Mouse (Mus musculus): ENCODE data around the gene Nav1. TPM values are rescaled to one million over a fixed set of nuclear protein-coding genes. Genes with fewer than 3 reads are reported as not detected.

The Nav1 gene
- polyA plus RNA-seq, 1 experiment from 2014 or later = 18.0 TPM

DNA sequence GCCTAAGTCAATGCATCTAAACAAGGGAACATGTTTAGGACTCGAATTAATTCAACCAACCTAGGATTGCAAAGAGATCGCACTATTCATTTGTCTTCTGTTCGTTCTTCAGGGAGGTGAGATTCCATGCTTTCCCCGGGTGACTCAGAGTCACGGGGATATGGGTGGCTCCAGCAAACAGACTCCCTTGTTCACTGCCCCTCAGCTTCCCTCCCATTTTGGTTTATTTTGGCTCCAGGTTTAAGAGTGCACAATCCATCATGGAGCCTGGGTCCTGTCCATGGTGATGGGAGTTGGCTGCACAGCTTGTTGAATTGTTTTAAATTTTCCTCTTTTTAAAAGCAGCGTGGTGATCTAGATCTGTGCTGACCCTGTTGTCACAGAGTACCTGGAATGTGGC lies 123.1 kb downstream of the Nav1 start:
- DNase-seq (ENCODE audit: low spot score) = no peak
- H3K27ac ChIP-seq (replicated peaks; ENCODE audit: low read depth, low read length) = no peak overlapping the region
- ATAC-seq (ENCODE audit: low read depth) = no peak
- 90% methylated on average over 6 of the region's 6 CpGs for WGBS
- H3K4me2 ChIP-seq (ENCODE audit: low read depth, low read length) = no peak overlapping the region
- no peak overlapping the region for H3K9ac ChIP-seq (ENCODE audit: low read depth, low read length)
- H3K36me3 ChIP-seq (ENCODE audit: control insufficient read depth, insufficient read depth, low read length) = no peaks in the 10 kb centered on the region
- H3K9me3 ChIP-seq (ENCODE audit: control insufficient read depth, low read length) = 0 out of 2 replicates have a peak, but pooled peaks cover 3% of the 10 kb centered on the region
- no peaks in the 10 kb centered on the region for H3K27me3 ChIP-seq (replicated peaks; ENCODE audit: control insufficient read depth, insufficient read depth, low read length)
- no peak overlapping the region for H3K4me3 ChIP-seq (ENCODE audit: low read depth, low read length)
- H3K4me1 ChIP-seq (ENCODE audit: control insufficient read depth, insufficient read depth, low read length) = peaks cover 6% of the 10 kb centered on the region; the same call in 1 of the 2 replicates

DNA sequence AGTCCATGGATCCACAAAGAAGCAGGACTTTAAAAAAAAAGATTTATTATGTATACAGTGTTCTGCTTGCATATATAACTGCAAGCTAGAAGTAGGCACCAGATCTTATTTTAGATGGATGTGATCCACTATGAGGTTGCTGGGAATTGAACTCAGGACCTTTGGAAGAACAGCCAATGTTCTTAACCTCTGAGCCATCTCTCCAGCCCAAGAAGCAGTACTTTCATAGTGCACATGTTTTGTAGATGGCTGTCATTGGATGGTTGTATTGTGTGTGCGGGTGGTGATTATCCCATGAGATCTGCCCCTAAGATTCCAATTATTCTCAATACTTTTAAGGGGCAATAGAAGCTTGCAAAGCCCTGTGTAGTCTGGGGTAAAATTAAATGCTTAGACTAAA lies 124.4 kb downstream of the Nav1 start:
- H3K4me2 ChIP-seq (ENCODE audit: low read depth, low read length) = no peak overlapping the region
- WGBS = 93% methylated on average over 1 of the region's 1 CpGs

DNA sequence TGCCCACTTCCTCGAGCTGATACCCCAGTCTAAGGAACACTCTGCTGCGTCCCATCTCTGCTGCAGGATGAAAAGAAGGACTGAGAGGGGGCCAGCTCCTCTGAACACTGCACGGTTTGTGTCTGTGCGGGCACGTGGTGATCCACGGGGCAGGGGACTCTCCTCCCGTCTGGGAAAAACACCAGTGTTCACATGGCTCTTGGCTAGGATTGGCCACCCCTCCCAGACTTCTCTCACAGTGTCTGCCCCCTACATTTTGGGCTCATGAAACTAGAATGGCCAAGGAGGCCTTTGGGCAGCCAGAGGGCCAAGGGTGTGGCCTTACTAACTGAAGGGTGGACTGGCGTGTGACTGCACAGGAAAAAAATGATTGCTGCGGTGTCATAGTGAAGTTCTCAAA lies 125.4 kb downstream of the Nav1 start:
- ATAC-seq (ENCODE audit: low read depth) (no peak), DNase-seq (ENCODE audit: low spot score) (no peak)
- Histone ChIP-seq H3K9ac (ENCODE audit: low read depth, low read length) (no peak overlapping the region), H3K27me3 (replicated peaks; ENCODE audit: control insufficient read depth, insufficient read depth, low read length) (no peaks in the 10 kb centered on the region), H3K4me3 (ENCODE audit: low read depth, low read length) (no peak overlapping the region), H3K9me3 (ENCODE audit: control insufficient read depth, low read length) (0 out of 2 replicates have a peak, but pooled peaks cover 3% of the 10 kb centered on the region), H3K27ac (replicated peaks; ENCODE audit: low read depth, low read length) (no peak overlapping the region), H3K4me2 (ENCODE audit: low read depth, low read length) (no peak overlapping the region), H3K36me3 (ENCODE audit: control insufficient read depth, insufficient read depth, low read length) (peaks cover 4% of the 10 kb centered on the region; the same call in 1 of the 2 replicates), H3K4me1 (ENCODE audit: control insufficient read depth, insufficient read depth, low read length) (no peaks in the 10 kb centered on the region)
- 80% methylated on average over 9 of the region's 9 CpGs for WGBS

More for the DNA sequence above, 124.4 kb downstream of the Nav1 start:
- Histone ChIP-seq H3K4me3 (ENCODE audit: low read depth, low read length) (no peak overlapping the region), H3K4me1 (ENCODE audit: control insufficient read depth, insufficient read depth, low read length) (no peaks in the 10 kb centered on the region), H3K27me3 (replicated peaks; ENCODE audit: control insufficient read depth, insufficient read depth, low read length) (no peaks in the 10 kb centered on the region), H3K9ac (ENCODE audit: low read depth, low read length) (no peak overlapping the region), H3K9me3 (ENCODE audit: control insufficient read depth, low read length) (0 out of 2 replicates have a peak, but pooled peaks cover 3% of the 10 kb centered on the region), H3K36me3 (ENCODE audit: control insufficient read depth, insufficient read depth, low read length) (peaks cover 4% of the 10 kb centered on the region; the same call in 1 of the 2 replicates), H3K27ac (replicated peaks; ENCODE audit: low read depth, low read length) (no peak overlapping the region)
- no peak for ATAC-seq (ENCODE audit: low read depth)
- DNase-seq (ENCODE audit: low spot score) = no peak

DNA sequence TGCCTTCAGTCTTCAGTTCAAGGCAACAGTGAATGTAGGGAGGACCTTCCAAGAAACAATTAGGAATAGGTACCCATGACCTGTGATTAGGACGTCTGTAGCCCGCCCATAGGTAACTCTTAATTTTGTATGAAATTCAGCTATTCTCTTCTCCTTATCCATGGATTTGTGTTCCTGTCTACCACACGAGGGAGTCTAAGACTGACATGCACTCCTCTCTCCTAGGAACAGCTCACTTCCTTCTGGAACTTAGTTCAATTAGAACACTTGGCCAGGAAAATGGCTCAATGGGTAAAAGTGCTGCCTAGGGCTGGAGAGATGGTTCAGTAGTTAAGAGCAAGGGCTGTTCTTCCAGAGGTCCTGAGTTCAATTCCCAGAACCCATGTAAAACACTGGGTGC lies 126.3 kb downstream of the Nav1 start:
- no peak overlapping the region for H3K4me2 ChIP-seq (ENCODE audit: low read depth, low read length)
- H3K27me3 ChIP-seq (replicated peaks; ENCODE audit: control insufficient read depth, insufficient read depth, low read length) = no peaks in the 10 kb centered on the region
- ATAC-seq (ENCODE audit: low read depth) = no peak
- H3K9ac ChIP-seq (ENCODE audit: low read depth, low read length) = no peak overlapping the region
- no peak for DNase-seq (ENCODE audit: low spot score)
- 0 out of 2 replicates have a peak, but pooled peaks cover 3% of the 10 kb centered on the region for H3K9me3 ChIP-seq (ENCODE audit: control insufficient read depth, low read length)
- H3K4me1 ChIP-seq (ENCODE audit: control insufficient read depth, insufficient read depth, low read length) = no peaks in the 10 kb centered on the region
- no peak overlapping the region for H3K4me3 ChIP-seq (ENCODE audit: low read depth, low read length)
- WGBS = 74% methylated on average over 3 of the region's 3 CpGs
- H3K36me3 ChIP-seq (ENCODE audit: control insufficient read depth, insufficient read depth, low read length) = peaks cover 4% of the 10 kb centered on the region; the same call in 1 of the 2 replicates
- H3K27ac ChIP-seq (replicated peaks; ENCODE audit: low read depth, low read length) = no peak overlapping the region

DNA sequence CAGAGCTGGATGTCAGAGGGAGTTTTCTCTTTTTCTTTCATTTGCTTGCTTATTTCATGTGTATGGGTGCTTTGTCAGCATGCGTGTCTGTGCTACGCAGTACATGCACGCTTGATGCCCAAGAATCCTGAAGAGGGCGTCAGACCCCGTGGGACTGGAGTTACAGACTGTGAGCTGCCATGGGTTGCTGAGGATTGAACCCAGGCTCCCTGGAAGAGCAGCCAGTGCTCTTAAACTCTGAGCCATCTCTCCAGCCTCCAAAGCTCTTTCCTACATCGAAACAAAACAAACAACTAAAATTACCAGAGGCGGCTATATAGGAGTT lies 131.6 kb downstream of the Nav1 start:
- no peaks in the 10 kb centered on the region for H3K9me3 ChIP-seq (ENCODE audit: control insufficient read depth, low read length)
- no peak overlapping the region for H3K4me2 ChIP-seq (ENCODE audit: low read depth, low read length)
- peaks cover 20% of the 10 kb centered on the region for H3K36me3 ChIP-seq (ENCODE audit: control insufficient read depth, insufficient read depth, low read length)
- no peaks in the 10 kb centered on the region for H3K27me3 ChIP-seq (replicated peaks; ENCODE audit: control insufficient read depth, insufficient read depth, low read length)
- H3K4me1 ChIP-seq (ENCODE audit: control insufficient read depth, insufficient read depth, low read length) = peaks cover 5% of the 10 kb centered on the region; the same call in 1 of the 2 replicates
- no peak overlapping the region for H3K4me3 ChIP-seq (ENCODE audit: low read depth, low read length)
- WGBS = 74% methylated on average over 7 of the region's 7 CpGs
- no peak for ATAC-seq (ENCODE audit: low read depth)
- DNase-seq (ENCODE audit: low spot score) = no peak
- no peak overlapping the region; the same call in 1 of the 2 replicates for H3K9ac ChIP-seq (ENCODE audit: low read depth, low read length)
- no peak overlapping the region for H3K27ac ChIP-seq (replicated peaks; ENCODE audit: low read depth, low read length)

DNA sequence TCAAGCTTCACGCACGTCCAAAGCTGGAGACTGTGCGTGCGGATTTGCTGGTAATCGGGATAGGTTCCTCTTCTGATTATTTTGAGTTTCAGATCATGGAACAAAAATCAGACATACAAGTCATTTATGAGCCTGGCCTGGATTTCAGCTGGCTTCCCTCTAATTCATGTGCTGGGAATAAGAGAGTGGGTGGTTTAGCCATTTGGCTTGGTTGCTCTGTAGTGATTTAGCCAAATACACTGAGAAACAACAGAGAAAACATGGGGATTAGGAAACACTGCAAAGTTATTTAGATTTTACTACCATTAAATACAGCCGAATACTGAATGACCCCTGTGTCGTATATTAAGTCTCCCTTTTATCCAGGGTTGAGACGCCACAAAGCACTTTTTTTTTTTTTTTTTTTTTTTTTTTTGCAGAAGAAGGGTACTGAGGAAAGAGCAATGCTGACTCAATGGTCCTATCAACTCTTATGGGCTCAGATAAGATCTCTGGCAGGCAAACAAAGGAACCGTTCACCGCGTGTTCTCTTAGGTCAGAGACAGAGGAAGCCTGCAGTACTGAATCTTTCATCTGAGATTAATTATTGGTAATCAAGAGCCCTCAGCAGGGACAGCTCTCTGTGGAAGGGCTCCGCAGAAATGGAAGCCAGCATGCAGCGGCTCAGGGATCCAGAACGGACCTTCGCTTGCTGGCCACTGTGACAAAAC lies 132.1 kb downstream of the Nav1 start:
- Histone ChIP-seq H3K27ac (replicated peaks; ENCODE audit: low read depth, low read length) (no peak overlapping the region), H3K4me2 (ENCODE audit: low read depth, low read length) (no peak overlapping the region), H3K4me3 (ENCODE audit: low read depth, low read length) (no peak overlapping the region), H3K9me3 (ENCODE audit: control insufficient read depth, low read length) (no peaks in the 10 kb centered on the region), H3K27me3 (replicated peaks; ENCODE audit: control insufficient read depth, insufficient read depth, low read length) (no peaks in the 10 kb centered on the region), H3K36me3 (ENCODE audit: control insufficient read depth, insufficient read depth, low read length) (peaks cover 26% of the 10 kb centered on the region), H3K9ac (ENCODE audit: low read depth, low read length) (no peak overlapping the region; the same call in 1 of the 2 replicates), H3K4me1 (ENCODE audit: control insufficient read depth, insufficient read depth, low read length) (peaks cover 5% of the 10 kb centered on the region; the same call in 1 of the 2 replicates)
- DNase-seq (ENCODE audit: low spot score) (no peak), ATAC-seq (ENCODE audit: low read depth) (no peak)
- WGBS = 46% methylated on average over 15 of the region's 15 CpGs

DNA sequence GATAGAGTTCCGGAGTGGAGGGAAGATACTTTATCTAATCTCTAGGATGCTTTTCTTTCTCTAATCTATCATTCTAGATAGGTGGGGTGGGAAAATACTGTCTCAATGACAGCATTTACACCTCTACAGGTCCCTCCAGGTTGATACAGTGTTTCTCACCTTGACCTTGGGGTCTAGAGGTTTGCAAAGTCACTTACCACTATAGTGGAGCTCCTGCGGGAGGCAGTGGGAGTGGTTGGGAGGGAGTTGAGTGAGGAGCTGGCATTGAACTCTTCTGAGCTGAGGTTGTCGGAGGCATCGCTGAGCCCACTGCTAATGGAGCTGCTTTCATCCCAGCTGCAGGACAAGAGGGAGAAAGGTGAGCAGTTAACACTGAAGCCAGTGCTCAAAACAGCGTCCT lies 134.6 kb downstream of the Nav1 start:
- Histone ChIP-seq H3K4me3 (ENCODE audit: low read depth, low read length) (no peak overlapping the region), H3K27ac (replicated peaks; ENCODE audit: low read depth, low read length) (no peak overlapping the region), H3K4me1 (ENCODE audit: control insufficient read depth, insufficient read depth, low read length) (peaks cover 5% of the 10 kb centered on the region; the same call in 1 of the 2 replicates), H3K9ac (ENCODE audit: low read depth, low read length) (no peak overlapping the region; the same call in 1 of the 2 replicates), H3K9me3 (ENCODE audit: control insufficient read depth, low read length) (no peaks in the 10 kb centered on the region), H3K36me3 (ENCODE audit: control insufficient read depth, insufficient read depth, low read length) (peaks cover 42% of the 10 kb centered on the region), H3K4me2 (ENCODE audit: low read depth, low read length) (no peak overlapping the region), H3K27me3 (replicated peaks; ENCODE audit: control insufficient read depth, insufficient read depth, low read length) (no peaks in the 10 kb centered on the region)
- ATAC-seq (ENCODE audit: low read depth) (no peak), DNase-seq (ENCODE audit: low spot score) (no peak)
- WGBS = 64% methylated on average over 5 of the region's 5 CpGs

DNA sequence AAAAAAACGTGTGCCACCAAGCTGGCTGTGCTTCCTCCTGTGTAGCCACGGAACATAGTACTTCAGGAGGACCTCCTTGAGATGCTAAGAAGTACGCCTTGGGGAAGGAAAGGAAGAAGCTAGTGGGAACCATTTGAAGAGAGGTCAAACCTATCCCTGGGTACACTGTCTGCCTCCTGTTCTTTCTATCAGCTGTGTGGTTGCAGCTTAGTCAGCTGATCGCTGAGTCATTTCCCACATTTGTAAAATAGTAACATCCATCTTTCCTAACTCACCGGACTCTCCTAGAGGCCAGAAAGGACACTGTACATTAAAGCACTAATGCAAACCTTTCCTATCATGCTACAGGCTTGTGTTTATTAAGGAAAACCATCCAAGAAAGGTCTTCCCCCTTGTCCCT lies 135.4 kb downstream of the Nav1 start:
- no peaks in the 10 kb centered on the region for H3K27me3 ChIP-seq (replicated peaks; ENCODE audit: control insufficient read depth, insufficient read depth, low read length)
- no peak overlapping the region for H3K4me3 ChIP-seq (ENCODE audit: low read depth, low read length)
- no peak overlapping the region for H3K4me2 ChIP-seq (ENCODE audit: low read depth, low read length)
- no peak overlapping the region for H3K27ac ChIP-seq (replicated peaks; ENCODE audit: low read depth, low read length)
- WGBS = 70% methylated on average over 5 of the region's 5 CpGs
- no peaks in the 10 kb centered on the region for H3K9me3 ChIP-seq (ENCODE audit: control insufficient read depth, low read length)
- H3K36me3 ChIP-seq (ENCODE audit: control insufficient read depth, insufficient read depth, low read length) = peaks cover 50% of the 10 kb centered on the region
- peaks cover 5% of the 10 kb centered on the region; the same call in 1 of the 2 replicates for H3K4me1 ChIP-seq (ENCODE audit: control insufficient read depth, insufficient read depth, low read length)
- ATAC-seq (ENCODE audit: low read depth) (no peak), DNase-seq (ENCODE audit: low spot score) (no peak)
- no peak overlapping the region for H3K9ac ChIP-seq (ENCODE audit: low read depth, low read length)

DNA sequence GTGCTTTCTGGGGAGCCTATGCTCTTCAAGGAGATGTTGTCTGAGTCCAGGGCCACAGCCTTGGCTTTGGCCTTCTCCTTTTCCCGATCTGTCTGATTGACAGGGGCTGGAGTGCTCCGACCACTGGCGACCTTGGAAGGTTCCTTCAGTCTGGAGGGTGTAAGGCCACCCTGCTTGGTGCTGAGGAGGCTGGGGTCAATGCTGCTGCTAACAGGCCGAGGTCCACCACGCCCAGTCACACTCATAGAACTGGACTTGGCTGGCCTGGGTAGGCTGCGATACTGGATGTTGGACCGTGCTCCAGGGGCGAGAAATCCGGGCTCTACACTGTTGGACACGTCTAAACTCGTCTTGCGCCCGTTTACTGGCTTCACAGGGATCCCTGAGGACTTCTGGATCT lies 136.5 kb downstream of the Nav1 start:
- 95% methylated on average over 13 of the region's 13 CpGs for WGBS
- Histone ChIP-seq H3K36me3 (ENCODE audit: control insufficient read depth, insufficient read depth, low read length) (peaks cover 61% of the 10 kb centered on the region), H3K4me2 (ENCODE audit: low read depth, low read length) (no peak overlapping the region), H3K9ac (ENCODE audit: low read depth, low read length) (no peak overlapping the region), H3K27me3 (replicated peaks; ENCODE audit: control insufficient read depth, insufficient read depth, low read length) (no peaks in the 10 kb centered on the region), H3K4me1 (ENCODE audit: control insufficient read depth, insufficient read depth, low read length) (peaks cover 5% of the 10 kb centered on the region; the same call in 1 of the 2 replicates), H3K4me3 (ENCODE audit: low read depth, low read length) (no peak overlapping the region), H3K9me3 (ENCODE audit: control insufficient read depth, low read length) (no peaks in the 10 kb centered on the region), H3K27ac (replicated peaks; ENCODE audit: low read depth, low read length) (no peak overlapping the region)
- DNase-seq (ENCODE audit: low spot score) (no peak), ATAC-seq (ENCODE audit: low read depth) (no peak)
